Mouse (Mus musculus) G1E (cell line): ENCODE data around the gene Slc1a1. TPM values are rescaled to one million over a fixed set of nuclear protein-coding genes. Genes with fewer than 3 reads are reported as not detected.

Experiments
- ATAC-seq: 2 replicates; pipeline ENCODE4 v1.8.0; 2016; ENCODE audit warnings: mild to moderate bottlenecking; ENCODE audit not compliant: insufficient number of reproducible peaks, poor library complexity, low FRiP score, severe bottlenecking; ENCODE audit errors: extremely low read depth
- DNase-seq: peaks from one replicate; pipeline ENCODE4 v3.0.0; 2012; ENCODE audit warnings: low spot score
- H3K27me3 ChIP-seq: 2 replicates; pipeline ENCODE4 v1.6.1; 2012; ENCODE audit warnings: mild to moderate bottlenecking, low read length, inconsistent platforms; ENCODE audit not compliant: insufficient read depth
- H3K36me3 ChIP-seq: replicated peaks from 2 replicates; pipeline ENCODE3; 2012; ENCODE audit warnings: mild to moderate bottlenecking, inconsistent platforms
- H3K4me1 ChIP-seq: 2 replicates; pipeline ENCODE4 v1.6.1; 2012; ENCODE audit warnings: low read depth, low read length, inconsistent platforms, mixed read lengths; ENCODE audit not compliant: insufficient read depth
- H3K4me3 ChIP-seq: 2 replicates; pipeline ENCODE4 v1.5.1; 2012; ENCODE audit warnings: low read depth, mild to moderate bottlenecking, inconsistent platforms, low read length, moderate library complexity, mixed read lengths
- H3K9me3 ChIP-seq: replicated peaks from 2 replicates; pipeline ENCODE4 v1.6.1; 2012; ENCODE audit warnings: inconsistent platforms
- CTCF ChIP-seq: IDR thresholded peaks from 2 replicates; pipeline ENCODE4 v1.5.1; 2012; ENCODE audit warnings: low read depth, low read length, inconsistent platforms, mixed read lengths
- GATA1 ChIP-seq: IDR thresholded peaks from 2 replicates; pipeline ENCODE4 v1.6.1; 2012; ENCODE audit warnings: borderline replicate concordance, low read length, inconsistent platforms, mixed read lengths
- GATA2 ChIP-seq: IDR thresholded peaks from 2 replicates; pipeline ENCODE4 v1.6.1; 2012; ENCODE audit warnings: low read depth, low read length, inconsistent platforms, borderline replicate concordance
- POLR2AphosphoS5 ChIP-seq: IDR thresholded peaks from 2 replicates; pipeline ENCODE4 v1.6.1; 2012; ENCODE audit warnings: low read depth, low read length, inconsistent platforms; ENCODE audit not compliant: insufficient replicate concordance
- TAL1 ChIP-seq: conservative IDR thresholded peaks from 2 replicates; pipeline ENCODE4 v1.6.1; 2012; ENCODE audit warnings: low read depth, low read length, inconsistent platforms, mixed read lengths
- polyA plus RNA-seq: library from polyadenylated mRNA; stranded (reverse); fragments of >175 nt; gene quantifications from 2 replicates; pipeline ENCODE4 v1.2.3, GENCODE M21; 2012
- total RNA-seq, 2 experiments: library from RNA; stranded (forward) in 1 of 2; stranded (reverse) in 1 of 2; fragments of 200-1000 nt in 1 of 2; fragments of >200 nt in 1 of 2; fragmentation: Nextera tagmentation in 1 of 2; gene quantifications; 2 replicates each; pipeline ENCODE4 v1.2.3; 2014 to 2017

The Slc1a1 gene
- total and polyA plus RNA-seq, 3 experiments = 0.38 TPM; not detected in 2

- H3K27me3 ChIP-seq = peaks cover 8% of the 10 kb centered on the region
- H3K36me3 ChIP-seq = no peaks in the 10 kb centered on the region
- no peak overlapping the region for H3K4me3 ChIP-seq
- DNase-seq (no peak), ATAC-seq (no peak)
- H3K9me3 ChIP-seq = no peaks in the 10 kb centered on the region
- no peaks in the 10 kb centered on the region for H3K4me1 ChIP-seq
- TF ChIP-seq GATA2 (no peak), CTCF (no peak), POLR2AphosphoS5 (no peak), GATA1 (no peak), TAL1 (no peak)
Observed at GRCm38 (mm10) chr19:28940135-28940874, 105.5 kb downstream of the Slc1a1 start.

DNA sequence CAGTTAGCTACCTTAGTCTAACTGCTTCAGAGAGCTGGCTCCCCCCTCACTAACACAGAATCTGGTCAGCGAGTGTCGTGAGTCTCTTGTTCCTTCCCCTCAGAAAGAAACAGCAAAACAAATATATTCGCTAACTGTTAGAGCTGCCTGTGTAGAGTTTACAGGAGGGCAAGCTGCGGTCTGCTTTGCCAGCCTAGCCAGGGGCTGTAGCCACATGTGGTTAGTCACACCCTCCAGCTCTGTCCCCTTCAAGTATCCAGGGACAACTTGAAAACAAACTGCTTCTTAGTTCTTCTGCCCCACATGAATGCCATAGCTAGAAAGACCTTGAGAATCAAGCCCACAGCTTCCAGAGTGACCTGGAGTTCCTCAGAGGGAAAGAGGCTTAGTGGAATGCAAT lies 106.4 kb downstream of the Slc1a1 start:
- Histone ChIP-seq H3K36me3 (no peaks in the 10 kb centered on the region), H3K4me1 (no peaks in the 10 kb centered on the region), H3K9me3 (no peaks in the 10 kb centered on the region), H3K4me3 (no peak overlapping the region), H3K27me3 (peaks cover 8% of the 10 kb centered on the region)
- ATAC-seq (no peak), DNase-seq (no peak)
- no peak for TF ChIP-seq GATA1

GRCm38 (mm10) chr19:28946782-28947181 lies 111.9 kb downstream of the Slc1a1 start:
- H3K27me3 ChIP-seq = peaks cover 10% of the 10 kb centered on the region
- no peaks in the 10 kb centered on the region for H3K4me1 ChIP-seq
- ATAC-seq = no peak
- no peak for TF ChIP-seq TAL1
- no peak for TF ChIP-seq GATA2
- TF ChIP-seq CTCF = no peak
- TF ChIP-seq POLR2AphosphoS5 = no peak
- TF ChIP-seq GATA1 = no peak
- DNase-seq = no peak
- H3K9me3 ChIP-seq = no peaks in the 10 kb centered on the region
- no peak overlapping the region for H3K4me3 ChIP-seq
- H3K36me3 ChIP-seq = no peaks in the 10 kb centered on the region

DNA sequence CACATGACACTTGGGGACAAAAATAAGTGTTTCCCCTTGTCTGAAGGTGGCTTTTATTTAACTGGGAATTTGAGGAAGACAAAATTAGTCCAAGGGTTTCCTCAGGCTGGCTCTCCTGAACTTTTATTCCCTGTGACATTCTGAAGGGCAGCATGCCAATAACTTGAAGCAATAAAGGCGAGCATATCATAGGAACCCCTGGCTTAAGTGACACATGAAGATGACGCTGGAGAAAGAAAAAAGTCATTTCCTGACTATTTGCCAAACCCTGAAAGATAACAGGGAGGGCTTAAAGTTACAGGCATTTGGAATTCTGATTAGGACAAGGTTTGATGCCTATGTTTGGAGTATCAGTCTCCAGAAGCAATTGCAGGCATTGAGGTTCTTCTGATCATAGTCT lies 112.5 kb downstream of the Slc1a1 start:
- Histone ChIP-seq H3K9me3 (no peaks in the 10 kb centered on the region), H3K36me3 (no peaks in the 10 kb centered on the region), H3K4me1 (no peaks in the 10 kb centered on the region), H3K27me3 (peaks cover 15% of the 10 kb centered on the region), H3K4me3 (no peak overlapping the region)
- DNase-seq (no peak), ATAC-seq (no peak)
- TF ChIP-seq CTCF (no peak), POLR2AphosphoS5 (no peak), GATA2 (no peak), GATA1 (no peak), TAL1 (no peak)

GRCm38 (mm10) chr19:28951251-28951650 lies 116.4 kb downstream of the Slc1a1 start:
- no peak overlapping the region for H3K4me3 ChIP-seq
- no peaks in the 10 kb centered on the region for H3K36me3 ChIP-seq
- ATAC-seq (no peak), DNase-seq (no peak)
- H3K9me3 ChIP-seq = no peaks in the 10 kb centered on the region
- no peak for TF ChIP-seq GATA2
- H3K27me3 ChIP-seq = peaks cover 18% of the 10 kb centered on the region
- no peaks in the 10 kb centered on the region for H3K4me1 ChIP-seq

GRCm38 (mm10) chr19:28963113-28963512 lies 128.3 kb downstream of the Slc1a1 start:
- DNase-seq (no peak), ATAC-seq (no peak)
- H3K4me3 ChIP-seq = no peak overlapping the region
- TF ChIP-seq GATA1 = no peak
- no peak for TF ChIP-seq POLR2AphosphoS5
- TF ChIP-seq GATA2 = no peak
- no peak for TF ChIP-seq CTCF
- no peak for TF ChIP-seq TAL1
- peaks cover 11% of the 10 kb centered on the region; the same call in 1 of the 2 replicates for H3K27me3 ChIP-seq
- peaks cover 13% of the 10 kb centered on the region for H3K36me3 ChIP-seq
- H3K9me3 ChIP-seq = no peaks in the 10 kb centered on the region
- H3K4me1 ChIP-seq = peaks cover 27% of the 10 kb centered on the region

GRCm38 (mm10) chr19:28963513-28963841 lies 128.6 kb downstream of the Slc1a1 start:
- Histone ChIP-seq H3K9me3 (no peaks in the 10 kb centered on the region), H3K36me3 (peaks cover 13% of the 10 kb centered on the region), H3K27me3 (peaks cover 11% of the 10 kb centered on the region; the same call in 1 of the 2 replicates), H3K4me1 (peaks cover 27% of the 10 kb centered on the region), H3K4me3 (peak overlapping the region; percentile 95)
- ATAC-seq (no peak), DNase-seq (no peak)
- TF ChIP-seq POLR2AphosphoS5 = no peak
- TF ChIP-seq CTCF = no peak
- no peak for TF ChIP-seq GATA1
- TF ChIP-seq TAL1 = no peak
- no peak for TF ChIP-seq GATA2
